Mouse (Mus musculus): Measurements from ENCODE around the gene Serf2. TPM values are rescaled to one million over a fixed set of nuclear protein-coding genes. Genes with fewer than 3 reads are reported as not detected.
"Not testable (repeated sequence)": the region's sequence is repeated elsewhere in the genome, so short reads cannot be mapped to it uniquely, and the experiment has no call there.

The Serf2 gene
- polyA plus RNA-seq, 1 experiment = 891 TPM

GRCm38 (mm10) chr2:121455534-121455933 lies 6.5 kb downstream of the Serf2 start:
- no peak overlapping the region for H3K4me2 ChIP-seq (ENCODE audit: low read depth)
- H3K36me3 ChIP-seq (ENCODE audit: control insufficient read depth, insufficient read depth) = peaks cover 22% of the 10 kb centered on the region
- H3ac ChIP-seq (ENCODE audit: control insufficient read depth, insufficient read length) = no peak overlapping the region
- H3K27me3 ChIP-seq (ENCODE audit: control insufficient read depth, insufficient read depth, insufficient read length) = no peaks in the 10 kb centered on the region
- H3K4me3 ChIP-seq = no peak overlapping the region
- TF ChIP-seq POLR2AphosphoS2 (IDR thresholded peaks at IDR 0.05; ENCODE audit: insufficient read length, low read depth) = peak; percentile 84
- TF ChIP-seq TCF3 (IDR thresholded peaks at IDR 0.05; ENCODE audit: insufficient read length, low read depth) = no peak
- TF ChIP-seq CEBPB (IDR thresholded peaks at IDR 0.05; ENCODE audit: insufficient read depth, poor library complexity, severe bottlenecking) = no peak
- TF ChIP-seq MYOG (IDR thresholded peaks at IDR 0.05; ENCODE audit: control insufficient read depth in 1 of 3, insufficient read depth in 1 of 3, insufficient read length in 2 of 3, low read depth in 2 of 3) = peak in 1 of 3 experiments; percentile 11
- peak; percentile 40 for TF ChIP-seq POLR2A (IDR thresholded peaks at IDR 0.05; ENCODE audit: insufficient read length, low read depth)
- peaks cover 38% of the 10 kb centered on the region for H3K79me2 ChIP-seq (ENCODE audit: control insufficient read depth, insufficient read depth)

GRCm38 (mm10) chr2:121456692-121457642 lies 8.0 kb downstream of the Serf2 start, which contains the start of gene Serinc4:
Gene Serinc4 (minus strand): TSS chr2:121456781.
- peaks cover 24% of the 10 kb centered on the region for H3K79me2 ChIP-seq (ENCODE audit: control insufficient read depth, insufficient read depth)
- peaks cover 15% of the 10 kb centered on the region for H3K36me3 ChIP-seq (ENCODE audit: control insufficient read depth, insufficient read depth)
- H3K4me2 ChIP-seq (ENCODE audit: low read depth) = peak within 1 kb of the TSS; percentile 95
- peak within 1 kb of the TSS; percentile 32 for H3ac ChIP-seq (ENCODE audit: control insufficient read depth, insufficient read length)
- peak within 1 kb of the TSS; percentile 86 for H3K4me3 ChIP-seq
- TF ChIP-seq MYOG (IDR thresholded peaks at IDR 0.05; ENCODE audit: control insufficient read depth in 1 of 3, insufficient read depth in 1 of 3, insufficient read length in 2 of 3, low read depth in 2 of 3) (peak in 1 of 3 experiments; percentile 5), MYOD1 (IDR thresholded peaks at IDR 0.05; ENCODE audit: control insufficient read depth in 1 of 3, insufficient read length in 2 of 3, low read depth in 2 of 3) (no peak), CEBPB (IDR thresholded peaks at IDR 0.05; ENCODE audit: insufficient read depth, poor library complexity, severe bottlenecking) (no peak), TCF3 (IDR thresholded peaks at IDR 0.05; ENCODE audit: insufficient read length, low read depth) (no peak), TCF12 (IDR thresholded peaks at IDR 0.05; ENCODE audit: insufficient read depth, poor library complexity, severe bottlenecking) (no peak), REST (IDR thresholded peaks at IDR 0.05; ENCODE audit: insufficient read depth, insufficient read length) (no peak), USF1 (IDR thresholded peaks at IDR 0.05; ENCODE audit: low read depth) (no peak), POLR2AphosphoS2 (IDR thresholded peaks at IDR 0.05; ENCODE audit: insufficient read length, low read depth) (peak; percentile 92), POLR2A (IDR thresholded peaks at IDR 0.05; ENCODE audit: insufficient read length, low read depth) (peak; percentile 80), E2F4 (IDR thresholded peaks at IDR 0.05; ENCODE audit: insufficient read depth) (no peak), MAX (IDR thresholded peaks at IDR 0.05; ENCODE audit: low read depth) (no peak), SRF (IDR thresholded peaks at IDR 0.05; ENCODE audit: control insufficient read depth, insufficient read length, low read depth) (no peak)
- no peaks in the 10 kb centered on the region for H3K27me3 ChIP-seq (ENCODE audit: control insufficient read depth, insufficient read depth, insufficient read length)

GRCm38 (mm10) chr2:121460071-121460470 lies 11.1 kb downstream of the Serf2 start:
- H3K36me3 ChIP-seq (ENCODE audit: control insufficient read depth, insufficient read depth) = peaks cover 4% of the 10 kb centered on the region
- H3K27me3 ChIP-seq (ENCODE audit: control insufficient read depth, insufficient read depth, insufficient read length) = no peaks in the 10 kb centered on the region
- H3K4me2 ChIP-seq (ENCODE audit: low read depth) = peak overlapping the region; percentile 6
- H3K79me2 ChIP-seq (ENCODE audit: control insufficient read depth, insufficient read depth) = peaks cover 13% of the 10 kb centered on the region
- no peak overlapping the region for H3K4me3 ChIP-seq
- no peak overlapping the region for H3ac ChIP-seq (ENCODE audit: control insufficient read depth, insufficient read length)
- no peak for TF ChIP-seq POLR2AphosphoS2 (IDR thresholded peaks at IDR 0.05; ENCODE audit: insufficient read length, low read depth)
- TF ChIP-seq E2F4 (IDR thresholded peaks at IDR 0.05; ENCODE audit: insufficient read depth) = no peak
- no peak for TF ChIP-seq SRF (IDR thresholded peaks at IDR 0.05; ENCODE audit: control insufficient read depth, insufficient read length, low read depth)
- no peak for TF ChIP-seq POLR2A (IDR thresholded peaks at IDR 0.05; ENCODE audit: insufficient read length, low read depth)
- no peak for TF ChIP-seq MYOG (IDR thresholded peaks at IDR 0.05; ENCODE audit: control insufficient read depth in 1 of 3, insufficient read depth in 1 of 3, insufficient read length in 2 of 3, low read depth in 2 of 3)

GRCm38 (mm10) chr2:121468982-121469381 lies 20.0 kb downstream of the Serf2 start:
- H3K36me3 ChIP-seq (ENCODE audit: control insufficient read depth, insufficient read depth); H3K4me3 ChIP-seq; H3K4me2 ChIP-seq (ENCODE audit: low read depth); H3K27me3 ChIP-seq (ENCODE audit: control insufficient read depth, insufficient read depth, insufficient read length); H3ac ChIP-seq (ENCODE audit: control insufficient read depth, insufficient read length): not testable (repeated sequence)
- peaks cover 16% of the 10 kb centered on the region for H3K79me2 ChIP-seq (ENCODE audit: control insufficient read depth, insufficient read depth)

- H3K79me2 ChIP-seq (ENCODE audit: control insufficient read depth, insufficient read depth) = peaks cover 16% of the 10 kb centered on the region
- not testable (repeated sequence) for H3ac ChIP-seq (ENCODE audit: control insufficient read depth, insufficient read length); H3K36me3 ChIP-seq (ENCODE audit: control insufficient read depth, insufficient read depth); H3K27me3 ChIP-seq (ENCODE audit: control insufficient read depth, insufficient read depth, insufficient read length)
- H3K4me2 ChIP-seq (ENCODE audit: low read depth) = peak overlapping the region; percentile 70
- peak overlapping the region; percentile 40 for H3K4me3 ChIP-seq
Observed at GRCm38 (mm10) chr2:121472783-121473182, 23.8 kb downstream of the Serf2 start.

Measured in myocyte (in vitro differentiated cells).